Mouse (Mus musculus): ENCODE results near the gene Atp6v1f. TPM values are rescaled to one million over a fixed set of nuclear protein-coding genes. Genes with fewer than 3 reads are reported as not detected.

The Atp6v1f gene
- total RNA-seq, 2 experiments from 2014 or later = 118 to 124 TPM

DNA sequence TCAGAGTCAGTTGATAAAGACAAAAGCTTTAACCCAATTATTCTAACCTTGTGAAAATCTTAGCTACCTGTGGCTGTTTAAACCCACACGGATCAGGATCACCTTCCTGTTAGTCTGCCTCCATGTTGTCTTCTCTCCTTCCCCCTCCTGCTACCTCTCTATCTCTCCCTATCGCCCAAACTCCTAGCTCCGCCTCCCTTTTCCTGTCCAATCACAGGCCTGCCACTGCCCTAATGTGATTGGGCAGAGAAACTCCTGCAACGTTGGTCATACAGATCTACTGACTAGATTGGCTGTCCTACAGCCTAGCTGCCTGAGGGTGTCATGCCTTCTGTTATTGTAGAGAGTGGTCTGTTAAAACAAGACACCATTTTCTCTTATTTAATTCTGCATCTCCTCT, 17.7 kb upstream of the Atp6v1f start:
- intact Hi-C loops (cut with DNase I) = no loop called here
- no peak for DNase-seq

DNA sequence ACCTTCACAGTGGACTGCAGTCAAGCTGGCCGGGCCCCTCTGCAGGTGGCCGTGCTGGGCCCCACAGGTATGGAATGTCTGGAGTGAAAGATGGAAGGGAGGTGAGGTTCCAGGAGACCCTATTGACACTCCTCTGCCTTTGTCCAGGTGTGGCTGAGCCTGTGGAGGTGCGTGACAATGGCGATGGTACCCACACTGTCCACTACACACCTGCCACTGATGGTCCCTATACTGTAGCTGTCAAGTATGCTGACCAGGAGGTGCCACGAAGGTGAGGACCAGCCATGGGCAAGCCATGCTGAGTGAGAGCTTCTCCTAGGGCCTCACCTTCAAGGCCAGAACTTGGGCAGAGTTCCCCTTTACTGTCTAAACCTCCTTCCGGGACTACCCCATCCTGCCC, 16.9 kb upstream of the Atp6v1f start:
- intact Hi-C loops (cut with DNase I) = no loop called here

DNA sequence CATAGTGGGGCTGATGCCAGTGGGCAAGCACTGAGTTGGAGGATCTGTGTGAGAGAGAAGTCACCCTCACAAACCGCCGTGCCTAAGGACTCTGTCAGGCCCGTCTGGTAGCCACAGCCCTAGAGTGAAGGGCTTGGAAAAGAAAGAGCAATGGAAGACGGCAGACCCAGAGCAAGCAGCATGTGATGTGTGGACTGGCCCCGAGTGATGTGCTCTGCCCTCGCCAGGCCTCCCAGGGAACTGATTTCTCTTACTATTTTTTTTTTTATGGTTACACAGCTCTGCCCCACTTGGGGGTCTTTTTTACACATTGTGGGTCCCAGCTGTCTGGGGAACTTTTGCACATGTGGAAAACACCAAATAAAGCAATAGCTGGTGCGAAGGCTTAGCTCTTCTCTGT, 6.0 kb upstream of the Atp6v1f start:
- peak in 1 of 2 experiments; percentile 26 for DNase-seq
- intact Hi-C loops (cut with DNase I) = no loop called here

More for the DNA sequence above, 16.9 kb upstream of the Atp6v1f start:
- DNase-seq = no peak

DNA sequence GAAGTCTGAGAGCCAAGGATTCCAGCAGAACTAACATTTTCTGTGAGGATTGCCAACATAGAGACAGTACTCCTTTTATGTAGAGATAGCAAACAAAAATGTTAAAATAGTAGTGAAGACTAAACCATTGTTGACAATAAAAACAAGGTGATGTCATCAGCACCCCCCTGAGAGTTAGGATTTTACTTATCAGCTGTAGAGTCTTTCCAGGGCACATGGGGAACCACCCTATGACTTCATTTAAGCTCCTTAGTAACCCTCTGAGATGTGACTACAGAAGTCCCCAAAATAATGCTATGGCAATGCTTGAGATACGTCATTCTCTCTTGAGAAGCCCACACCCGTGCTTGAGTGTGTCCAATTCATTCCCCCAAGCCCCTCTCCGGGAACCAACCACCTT, 4.1 kb upstream of the Atp6v1f start:
- DNase-seq = peak in 1 of 2 experiments; percentile 31
- intact Hi-C loops (cut with DNase I) = no loop called here

DNA sequence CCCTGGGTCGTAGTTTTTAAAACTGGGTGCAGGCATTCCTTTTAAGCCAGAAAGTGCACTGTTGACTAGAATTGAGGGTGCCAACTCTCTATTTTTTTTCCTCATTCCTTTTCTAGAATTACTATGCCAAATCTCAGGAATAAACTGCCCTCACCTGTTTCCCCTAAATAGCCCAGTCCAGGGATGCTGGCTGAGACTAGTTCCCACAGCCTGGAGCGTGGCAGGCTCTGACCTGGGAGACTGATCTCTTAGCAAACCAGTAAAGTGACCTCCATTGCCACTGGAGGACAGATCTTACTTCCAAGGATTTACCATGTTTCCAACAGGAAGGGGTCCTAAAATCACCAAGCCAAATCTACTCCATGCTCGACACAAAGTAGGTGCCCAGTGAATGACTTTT, 1.3 kb downstream of the Atp6v1f start:
- intact Hi-C loops (cut with DNase I) = no loop called here
- no peak for DNase-seq

DNA sequence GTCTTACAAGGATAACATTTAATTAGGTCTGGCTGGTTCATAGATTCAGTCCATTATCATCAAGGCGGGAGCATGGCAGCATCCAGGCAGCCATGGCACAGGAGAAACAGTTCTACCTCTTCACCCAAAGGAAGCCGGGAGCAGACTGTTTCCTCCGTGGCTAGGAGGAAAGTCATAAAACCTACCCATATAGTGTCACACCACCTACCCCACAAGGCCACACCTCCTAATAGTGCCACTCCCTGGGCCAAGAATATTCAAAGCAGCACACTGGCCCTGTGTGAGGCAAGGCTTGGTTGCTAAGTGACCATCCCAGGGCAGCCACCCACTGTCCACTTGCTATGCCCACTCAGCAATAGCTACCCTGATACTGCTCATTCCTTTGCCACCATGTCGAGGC, 3.6 kb downstream of the Atp6v1f start, which contains the start of gene Atp6v1fnb:
Gene Atp6v1fnb (plus strand): TSS at position 301 of the 400 bp plus-strand sequence.
- DNase-seq = no peak
- intact Hi-C loops (cut with DNase I) = no loop called here

DNA sequence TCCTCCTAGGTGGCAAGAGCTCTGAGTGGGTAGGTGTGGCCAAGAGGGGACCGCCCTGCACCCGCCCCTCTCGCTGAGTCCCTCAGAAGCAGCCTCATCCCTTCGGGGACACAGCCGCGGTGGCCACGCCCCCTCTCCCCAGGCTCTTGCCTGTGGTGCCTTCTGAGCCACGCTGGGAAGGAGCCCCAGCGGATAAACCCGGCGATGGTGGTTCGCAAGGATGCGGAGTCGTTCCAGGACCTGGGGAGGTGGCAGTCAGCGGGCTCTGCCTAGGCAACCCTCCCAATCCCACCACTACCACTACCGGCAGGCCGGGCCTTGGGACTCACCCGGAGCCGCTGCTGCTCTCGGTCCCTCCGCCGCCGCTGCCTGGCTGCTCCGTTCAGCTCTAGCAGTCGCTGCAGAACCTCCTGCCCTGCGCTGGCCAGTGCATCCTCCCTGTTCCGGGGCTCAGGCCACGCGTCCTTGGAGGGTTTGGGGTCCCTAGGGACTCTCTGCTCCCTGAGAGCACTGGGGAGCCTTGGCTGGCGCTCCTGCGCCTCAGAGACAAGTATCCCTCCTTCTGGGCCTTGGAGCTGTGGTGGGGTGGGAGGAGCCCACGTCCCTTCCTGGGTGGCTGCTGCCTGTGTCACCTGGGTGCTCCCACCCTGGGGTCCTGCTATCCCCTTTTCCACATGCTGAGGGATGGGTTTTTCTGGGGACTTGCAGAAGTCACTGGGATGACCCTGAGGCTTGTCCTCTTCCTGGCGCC, 6.6 kb downstream of the Atp6v1f start:
- peak; percentile 71 for DNase-seq
- intact Hi-C loops (cut with DNase I) = no loop called here

DNA sequence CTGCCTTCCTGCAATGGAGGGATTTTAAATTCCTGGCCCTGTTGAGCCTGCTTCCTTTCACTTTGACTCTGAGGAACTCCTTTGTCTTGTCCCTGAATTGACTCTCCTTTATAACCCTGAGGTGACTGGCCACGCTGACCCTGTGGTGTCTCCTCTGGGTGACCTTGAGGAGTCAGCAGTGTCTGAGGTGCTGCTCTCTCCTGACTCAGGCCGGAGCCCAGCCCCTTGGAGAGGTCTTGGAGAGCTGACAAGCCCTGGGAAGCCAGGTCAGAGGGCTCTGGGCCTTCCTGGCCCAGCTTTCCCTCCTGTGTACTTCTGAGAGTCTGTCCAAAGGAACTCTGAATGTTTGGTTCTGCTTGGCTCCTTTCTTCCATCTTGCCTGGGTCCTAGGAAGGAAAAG, 7.2 kb downstream of the Atp6v1f start:
- no peak for DNase-seq
- intact Hi-C loops (cut with DNase I) = no loop called here

DNA sequence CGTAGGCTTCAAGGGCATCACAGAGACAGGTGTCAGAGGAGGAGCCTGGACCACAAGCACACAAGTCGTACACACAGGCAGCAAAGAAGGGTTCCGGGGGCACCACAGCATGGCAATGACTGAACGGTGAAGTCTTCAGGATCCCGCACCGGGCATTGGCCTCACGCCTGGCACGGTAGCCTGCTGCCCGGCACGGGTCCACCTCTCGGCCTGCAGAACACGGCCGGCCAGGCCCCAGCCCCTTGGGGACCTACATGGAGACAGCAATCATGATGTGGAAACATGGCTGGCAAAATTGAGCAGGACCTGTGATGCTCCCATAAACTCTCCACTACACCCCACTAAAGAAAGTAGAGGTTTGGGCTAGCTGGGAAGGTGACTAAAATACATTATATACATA, 15.2 kb downstream of the Atp6v1f start:
- no peak for DNase-seq
- intact Hi-C loops (cut with DNase I) = no loop called here

DNA sequence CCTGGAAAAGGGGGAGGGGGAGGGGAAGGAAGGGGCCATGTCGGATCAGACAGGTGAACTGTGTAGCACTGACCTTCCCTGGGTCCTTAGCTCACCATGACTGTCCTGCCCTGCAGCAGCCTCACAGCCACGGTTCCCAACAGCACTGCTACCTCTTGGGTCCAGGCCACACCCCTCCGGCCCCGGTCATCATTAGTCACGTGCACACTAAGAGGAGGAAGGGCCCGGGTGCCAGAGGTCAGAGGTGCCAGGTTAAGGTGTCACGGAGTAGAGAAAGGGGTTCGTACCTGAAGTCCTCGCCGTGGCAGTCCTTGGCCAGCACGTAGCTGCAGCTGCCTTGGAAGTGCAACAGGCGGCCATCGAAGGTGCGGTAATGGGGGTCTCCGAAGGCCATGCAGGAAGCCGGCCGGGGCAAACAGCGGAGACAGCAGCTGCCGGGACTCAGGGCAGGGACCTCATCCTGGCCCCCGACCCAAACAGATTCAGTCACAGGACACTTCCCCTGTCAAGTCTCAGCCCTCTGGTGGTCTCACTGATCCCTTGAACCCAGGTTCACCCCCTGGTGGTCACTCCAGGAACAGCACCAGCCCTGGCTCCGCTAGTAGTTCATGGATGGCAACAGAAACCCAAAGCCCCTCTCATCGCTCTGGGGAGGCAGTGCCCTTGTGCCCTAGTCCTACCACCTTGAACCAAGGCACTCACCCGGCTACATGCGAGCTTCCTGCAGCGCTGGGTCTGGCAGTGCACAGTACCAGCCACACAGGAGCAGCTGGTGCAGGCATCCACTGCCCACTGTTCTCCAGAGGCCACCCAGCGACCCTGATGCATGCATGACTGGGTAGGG, 17.4 kb downstream of the Atp6v1f start:
- intact Hi-C loops (cut with DNase I) = loop anchor here (5.0 kb wide), 2 partner anchors 93 to 183 kb away; no protein-coding TSS in a partner anchor
- peak; percentile 68 to 84 for DNase-seq

DNA sequence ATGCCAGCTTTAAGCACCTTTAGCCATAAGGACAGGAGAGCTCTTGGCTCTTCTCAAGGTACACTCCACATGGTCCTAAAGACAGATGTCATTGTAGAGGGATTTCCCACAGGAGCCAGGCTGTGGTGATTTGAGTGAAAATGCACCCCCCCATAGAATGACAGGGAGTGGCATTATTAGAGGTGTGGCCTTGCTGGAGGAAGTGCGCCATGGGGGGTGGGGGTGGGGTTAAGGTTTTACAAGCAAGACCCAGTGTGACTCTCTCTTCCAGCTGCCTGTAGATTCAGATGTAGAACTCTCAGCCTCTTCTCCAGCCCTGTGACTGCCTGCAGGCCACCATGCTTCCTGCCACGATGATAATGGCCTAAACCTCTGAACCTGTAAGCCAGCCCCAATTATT, 18.4 kb downstream of the Atp6v1f start:
- no peak for DNase-seq
- intact Hi-C loops (cut with DNase I) = loop anchor here (5.0 kb wide), 2 partner anchors 94 to 184 kb away; no protein-coding TSS in a partner anchor

DNA sequence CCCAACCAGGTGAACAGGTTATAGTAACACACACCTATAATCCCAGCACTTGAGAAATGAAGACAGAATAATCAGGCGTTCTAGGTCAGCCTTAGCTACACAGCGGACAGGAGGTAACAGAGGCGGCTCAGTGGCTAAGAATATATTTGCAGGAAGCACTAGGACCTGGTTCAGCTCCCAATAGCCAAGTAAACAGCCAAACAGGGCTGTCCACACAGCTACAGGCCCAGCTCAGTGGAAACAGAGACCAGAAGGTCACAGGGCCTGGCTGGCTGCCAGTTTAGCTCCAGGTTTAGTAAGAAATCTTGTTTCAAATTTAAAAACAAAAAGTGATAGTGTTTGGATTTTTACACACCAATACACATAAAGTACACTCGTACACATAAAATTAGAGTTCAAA, 26.6 kb downstream of the Atp6v1f start:
- peak; percentile 17 to 35 for DNase-seq
- intact Hi-C loops (cut with DNase I) = no loop called here

DNA sequence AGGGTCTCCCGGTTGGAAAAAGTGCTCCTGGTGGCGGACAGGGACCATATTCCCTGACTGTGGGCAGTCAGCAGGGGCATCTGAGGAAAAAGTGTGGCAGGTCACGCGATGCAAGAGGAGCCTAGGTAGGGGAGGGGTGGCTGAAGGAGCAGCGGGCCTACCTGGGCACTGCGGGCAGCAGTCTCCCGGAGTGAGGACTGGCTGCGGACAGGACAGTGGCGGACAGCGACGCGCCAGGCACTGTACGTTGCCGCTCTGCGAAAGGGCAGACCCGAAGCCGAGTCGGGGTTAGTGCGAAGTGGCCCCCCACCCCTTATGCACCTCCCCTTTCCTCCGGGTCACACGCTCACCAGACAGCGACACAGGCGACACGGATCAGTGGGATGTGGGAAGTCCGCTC, 28.8 kb downstream of the Atp6v1f start:
- intact Hi-C loops (cut with DNase I) = no loop called here
- DNase-seq = no peak

DNA sequence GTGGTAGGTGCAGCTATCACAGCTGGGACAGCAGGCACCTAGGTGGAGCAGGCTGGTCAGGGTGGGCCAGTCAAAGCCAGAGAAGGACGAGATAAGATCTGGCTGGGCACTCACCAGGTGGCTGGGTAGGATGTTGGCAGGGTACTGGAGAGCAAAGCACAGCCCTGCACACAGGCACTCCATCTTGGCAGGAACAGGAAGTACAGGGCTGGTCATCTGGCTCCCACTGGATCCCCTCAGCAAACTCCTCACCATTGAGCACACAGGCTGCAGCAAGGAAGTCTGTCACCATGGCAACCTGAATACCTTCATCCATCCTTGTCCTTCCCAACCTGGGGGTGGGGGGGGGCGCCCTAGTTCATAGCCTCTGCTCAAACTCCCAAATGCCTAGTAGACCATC, 30.3 kb downstream of the Atp6v1f start:
- intact Hi-C loops (cut with DNase I) = no loop called here
- DNase-seq = no peak

DNA sequence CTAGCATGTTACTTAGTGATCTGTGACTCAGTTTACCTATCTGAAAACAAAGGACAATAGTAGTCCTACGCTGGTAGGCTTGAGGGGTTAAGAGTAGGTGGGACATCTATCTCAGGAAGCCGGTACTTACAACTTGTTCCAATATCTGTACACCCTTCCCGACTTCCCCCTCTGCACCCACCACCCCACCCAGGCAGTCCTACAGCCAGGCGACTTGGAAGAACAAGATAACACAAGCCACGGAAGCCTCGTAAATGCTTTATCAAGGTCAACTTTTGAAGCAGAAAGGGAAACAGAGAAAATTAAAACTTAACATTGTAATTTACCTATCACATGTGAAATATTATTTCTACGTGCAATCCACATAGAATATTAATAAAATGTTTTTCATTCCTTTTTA, 32.7 kb downstream of the Atp6v1f start:
- no peak for DNase-seq

DNA sequence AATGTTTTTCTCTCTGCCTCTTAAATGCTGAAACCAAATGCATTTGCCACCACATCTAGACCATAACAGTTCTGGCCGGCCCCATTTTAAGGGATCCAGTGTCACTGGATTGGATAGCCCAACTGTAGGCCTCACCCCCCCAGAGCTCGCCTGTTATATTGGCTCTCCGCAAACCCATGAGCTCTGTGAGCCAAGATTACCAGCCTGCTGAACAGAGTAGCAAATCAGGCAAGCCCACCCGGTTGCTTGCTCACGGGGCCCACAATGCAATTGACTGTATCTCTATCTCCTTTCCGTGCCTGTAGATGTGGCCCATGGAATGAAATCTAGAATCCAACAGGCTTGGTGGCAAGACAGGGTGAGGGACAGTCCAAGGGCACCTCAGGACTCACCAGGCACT, 33.3 kb downstream of the Atp6v1f start:
- intact Hi-C loops (cut with DNase I) = no loop called here
- no peak for DNase-seq

More for the DNA sequence above, 32.7 kb downstream of the Atp6v1f start:
- intact Hi-C loops (cut with DNase I) = no loop called here

DNA sequence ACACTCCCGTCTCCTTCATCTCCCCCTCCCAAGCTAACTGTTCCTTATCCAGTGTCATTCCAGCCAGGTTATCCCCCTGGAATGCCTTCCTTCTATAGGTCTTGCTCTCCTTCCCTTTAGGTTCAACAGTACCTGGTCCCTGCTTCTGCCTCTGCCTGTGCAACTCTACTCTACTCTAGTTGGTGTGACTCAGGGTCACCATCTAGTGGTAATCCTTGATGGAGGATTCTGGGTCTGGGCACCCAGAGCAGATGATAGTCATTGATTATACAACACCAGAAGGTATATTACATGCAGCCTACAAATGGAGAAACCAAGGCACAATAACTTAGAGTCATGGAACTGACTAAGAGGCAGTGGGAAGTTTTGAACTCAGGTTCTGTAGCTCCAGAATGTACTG, 34.1 kb downstream of the Atp6v1f start:
- intact Hi-C loops (cut with DNase I) = no loop called here
- DNase-seq = no peak

DNA sequence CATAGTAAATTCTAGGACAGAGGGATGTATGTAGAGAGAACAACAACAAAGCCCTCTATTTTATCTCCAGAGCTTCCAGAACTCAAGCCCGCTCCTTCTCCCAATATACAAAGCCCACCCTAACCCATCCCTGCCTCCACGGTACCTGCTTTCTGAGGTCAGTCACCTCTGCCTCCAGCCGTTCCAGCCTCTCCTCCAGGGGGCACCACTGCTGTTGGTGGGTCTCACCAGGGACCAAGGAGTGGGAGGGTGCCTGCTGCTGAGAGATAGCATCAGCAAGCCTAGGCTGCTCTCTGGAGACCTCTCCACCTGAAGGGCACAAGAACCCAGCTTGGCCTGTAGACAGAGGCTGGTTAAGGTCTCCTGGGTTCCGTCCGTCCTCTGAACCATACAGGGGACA, 38.0 kb downstream of the Atp6v1f start:
- intact Hi-C loops (cut with DNase I) = no loop called here
- no peak for DNase-seq

DNA sequence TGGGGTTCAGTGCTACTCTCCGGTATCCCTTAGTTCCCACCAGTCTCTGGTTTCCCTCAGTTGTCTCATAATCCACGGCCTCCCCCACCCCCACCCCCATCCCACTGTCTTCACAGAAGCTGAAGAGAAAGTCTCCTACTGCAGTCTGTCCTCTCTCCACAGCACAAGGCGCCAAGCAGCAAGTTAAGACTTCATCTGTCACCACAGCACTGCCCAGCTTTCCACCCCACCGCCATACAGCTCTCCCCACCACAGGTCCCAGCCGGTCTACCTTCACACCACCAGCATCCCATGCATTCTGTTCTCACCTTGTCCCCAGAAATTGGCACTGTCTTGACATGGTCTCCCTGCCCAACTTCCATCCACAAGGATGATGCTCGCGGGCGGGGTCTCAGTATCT, 39.3 kb downstream of the Atp6v1f start:
- intact Hi-C loops (cut with DNase I) = no loop called here
- DNase-seq = no peak

DNA sequence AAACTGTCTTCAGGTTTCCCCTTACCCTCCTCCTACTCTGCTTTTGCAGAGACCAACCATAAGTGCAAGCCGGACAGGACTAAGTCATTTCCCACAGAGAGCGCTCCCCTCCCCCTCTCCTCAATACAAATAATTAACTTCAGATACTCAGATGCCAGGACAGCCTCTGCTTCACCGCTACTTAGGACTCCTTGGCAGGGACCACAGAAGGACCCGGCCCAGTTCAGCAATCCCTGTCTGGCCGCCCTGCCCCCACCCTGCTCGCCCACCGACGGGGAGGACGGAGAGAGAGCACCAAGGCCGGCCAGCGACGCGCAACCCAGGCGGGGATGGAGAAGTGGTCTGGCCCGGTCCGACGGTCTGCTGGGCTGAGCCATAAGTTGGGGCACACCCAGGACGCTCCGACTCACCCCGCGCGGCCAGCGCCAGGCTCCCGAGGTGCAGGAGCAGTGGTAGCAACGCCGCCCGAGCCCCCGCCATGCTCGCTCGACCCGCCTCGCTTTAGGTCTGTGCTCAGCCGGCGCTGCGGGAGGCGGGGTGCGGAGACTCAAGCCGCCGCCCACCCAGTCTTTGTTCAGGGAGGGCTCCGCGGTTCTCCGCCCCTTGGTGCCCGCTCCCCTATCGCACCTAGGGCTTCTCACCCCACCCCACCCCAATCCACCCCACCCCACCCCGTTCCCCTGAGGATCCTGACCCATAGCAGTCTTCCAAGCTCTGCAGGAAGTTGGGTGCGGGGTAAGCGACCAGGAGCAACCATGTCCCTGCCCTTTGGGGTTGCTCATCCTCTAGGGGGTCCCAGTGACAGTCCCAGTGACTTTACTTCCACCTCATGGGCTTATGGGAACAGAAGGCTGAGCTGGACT, 40.2 kb downstream of the Atp6v1f start, which contains the start of gene Kcp:
Gene Kcp (minus strand): TSS at position 506 of the 863 bp plus-strand sequence.
- peak in 1 of 2 experiments; percentile 41 for DNase-seq
- intact Hi-C loops (cut with DNase I) = no loop called here

DNA sequence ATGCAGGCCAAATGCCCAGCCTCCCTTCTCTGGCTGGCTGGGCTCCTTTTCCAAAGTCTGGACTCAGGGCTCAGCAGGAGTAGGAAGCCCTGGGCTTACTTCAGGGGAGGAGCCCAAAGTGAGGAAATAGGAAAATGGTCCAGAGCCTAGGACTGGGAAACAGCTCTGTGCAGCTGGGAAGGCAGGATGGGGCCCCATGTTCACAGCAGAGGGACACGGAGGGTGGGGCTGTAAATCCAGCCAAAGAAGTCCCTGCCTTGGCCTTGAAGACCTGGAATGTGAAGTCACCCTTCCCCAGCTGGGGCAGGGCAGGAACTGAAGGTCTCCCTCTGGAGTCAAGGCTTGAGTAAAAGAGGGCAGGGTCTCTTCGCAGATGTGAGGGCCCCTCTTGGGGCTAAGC, 41.6 kb downstream of the Atp6v1f start:
- peak; percentile 52 to 62 for DNase-seq
- intact Hi-C loops (cut with DNase I) = no loop called here

Measured in heart, postnatal 10 days (tissue).